Mouse (Mus musculus) megakaryocyte-erythroid progenitor cell, adult 5-6 weeks (primary cell): Measurements from ENCODE around the gene Itga9. TPM values are rescaled to one million over a fixed set of nuclear protein-coding genes. Genes with fewer than 3 reads are reported as not detected.
A peak's percentile ranks its signal among the peaks of the same experiment; 100 is the strongest.

Source experiments
- ATAC-seq: replicated peaks from 2 replicates; pipeline ENCODE4 v1.8.0; 2016; ENCODE audit warnings: mild to moderate bottlenecking, inconsistent platforms; ENCODE audit not compliant: severe bottlenecking, poor library complexity, low FRiP score, low TSS enrichment
- total RNA-seq, 2 experiments: library from RNA; stranded (forward) in 1 of 2; stranded (reverse) in 1 of 2; fragments of 200-1000, 215-1000 nt in 1 of 2; fragments of >200 nt in 1 of 2; fragmentation: Nextera tagmentation in 1 of 2; gene quantifications; 2 replicates each; pipeline ENCODE4 v1.2.3; 2014 to 2017

Gene Itga9
- total RNA-seq, 2 experiments from 2014 or later = 0.02 TPM; not detected in 1

DNA sequence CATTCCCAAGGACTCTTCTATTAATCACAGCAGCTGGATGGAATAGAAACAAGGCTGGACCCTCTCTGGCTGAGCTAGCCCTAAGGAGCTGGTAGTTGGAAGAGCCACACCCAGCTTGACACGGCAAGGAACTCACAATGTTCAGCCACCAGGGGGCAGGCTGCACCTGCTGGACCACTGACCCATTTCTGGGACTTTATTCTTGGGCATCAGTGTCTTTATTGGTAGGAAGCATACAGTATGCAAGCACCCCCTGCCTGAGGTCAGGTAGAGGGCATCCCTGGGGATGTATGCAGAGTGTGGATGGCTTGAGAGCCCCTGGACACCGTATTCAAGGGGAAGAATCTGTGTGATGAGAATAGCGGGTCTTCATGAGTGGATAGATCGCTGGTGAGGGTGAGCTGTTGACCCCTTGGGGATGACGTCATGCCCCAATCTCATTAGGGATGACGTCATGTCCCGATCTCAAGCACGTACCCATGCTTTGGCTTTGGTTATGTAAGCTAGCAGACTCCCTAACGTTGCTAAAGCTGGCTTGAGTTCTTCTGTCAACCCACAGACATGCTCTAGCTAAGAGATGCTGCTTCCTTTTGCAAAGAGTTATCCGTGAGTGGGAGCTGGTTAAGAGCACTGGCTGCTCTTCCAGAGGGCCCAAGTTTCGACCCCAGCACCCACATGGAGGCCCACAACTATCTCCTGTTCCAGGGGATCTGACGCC is 314.5 kb downstream of the Itga9 start:
- ATAC-seq = peak; percentile 56

DNA sequence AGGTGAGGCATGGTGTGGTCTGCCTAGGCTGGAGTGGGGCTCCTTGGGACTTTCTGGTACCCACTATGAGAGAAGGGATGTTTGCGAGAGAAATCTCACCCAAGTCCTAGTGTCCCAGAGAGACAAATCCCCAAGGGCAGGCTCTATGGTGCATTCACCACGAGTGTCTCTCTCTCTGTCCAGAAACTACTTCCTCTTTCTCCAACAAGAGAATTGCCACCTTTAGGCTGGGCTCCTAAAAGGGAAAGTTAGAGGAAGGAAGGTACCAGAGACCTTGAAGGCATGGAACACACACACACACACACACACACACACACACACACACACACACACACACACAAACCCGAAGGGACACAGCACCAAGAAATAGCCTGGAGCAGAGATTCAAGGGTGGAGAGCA is 315.4 kb downstream of the Itga9 start:
- no peak for ATAC-seq

DNA sequence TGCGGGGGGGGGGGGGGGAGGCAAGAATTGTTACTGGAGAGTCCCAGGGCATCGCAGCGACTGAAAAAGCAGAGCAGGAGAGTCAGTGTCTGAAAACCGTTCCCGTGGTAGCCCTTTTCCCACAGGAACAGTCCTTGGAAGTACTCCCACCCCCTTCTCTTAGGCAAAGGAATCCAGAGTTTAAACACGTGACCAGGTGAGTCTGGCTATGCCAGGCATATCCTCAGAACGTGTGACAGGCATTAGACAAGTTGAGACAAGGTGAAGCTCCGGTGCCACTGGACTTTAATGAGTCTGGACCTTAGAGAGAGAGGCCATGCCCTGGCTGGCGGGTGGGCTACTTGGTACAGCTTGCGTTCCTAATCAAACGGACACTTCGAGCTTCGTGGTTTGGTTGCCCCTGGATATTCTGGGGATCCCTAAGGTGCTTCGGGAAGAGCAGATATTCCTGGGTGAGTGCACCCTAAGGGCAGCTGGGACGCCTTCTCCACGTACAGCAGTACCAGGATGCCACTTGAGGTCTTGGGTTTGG is 318.1 kb downstream of the Itga9 start:
- ATAC-seq = no peak

DNA sequence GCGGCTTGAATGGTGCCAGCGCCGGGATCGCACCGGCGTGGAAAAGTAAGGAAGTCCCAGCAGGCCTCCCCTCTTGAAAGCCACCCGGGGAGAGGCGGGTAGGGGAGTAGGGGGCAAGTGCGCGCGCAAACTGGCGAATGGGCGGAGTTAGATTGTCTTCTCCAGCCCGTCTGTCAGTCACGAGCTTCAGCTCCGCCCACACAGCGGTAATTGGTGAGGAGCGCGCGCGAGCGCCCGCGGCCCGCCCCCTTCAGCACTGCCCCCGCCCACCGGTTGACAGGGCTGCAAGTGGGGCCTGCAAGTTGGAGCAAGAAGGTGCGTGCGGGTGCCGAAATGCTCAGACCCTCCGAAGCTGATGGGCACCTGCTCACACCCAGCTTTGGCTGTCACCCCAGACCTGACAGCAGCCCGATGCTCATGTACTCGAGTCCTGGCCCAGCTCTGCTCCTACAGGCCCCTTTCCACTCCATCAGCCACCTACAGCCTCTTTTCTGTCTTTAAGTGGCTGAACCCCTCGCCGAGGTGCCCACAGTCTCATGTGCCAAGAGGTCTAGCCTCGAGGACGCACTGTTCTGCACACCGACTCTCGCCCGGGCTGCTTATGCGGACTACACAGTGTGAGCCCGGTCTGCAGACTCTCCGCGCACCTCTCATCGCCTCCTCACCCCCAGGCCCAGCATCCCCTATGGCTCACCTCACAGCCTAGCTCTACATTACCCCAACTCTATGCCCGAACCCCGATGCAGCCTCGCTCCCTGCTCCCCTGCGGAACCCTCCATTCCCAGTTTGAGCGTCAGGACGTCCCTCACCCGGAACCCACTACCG is 319.0 kb downstream of the Itga9 start:
- peak; percentile 90 for ATAC-seq

DNA sequence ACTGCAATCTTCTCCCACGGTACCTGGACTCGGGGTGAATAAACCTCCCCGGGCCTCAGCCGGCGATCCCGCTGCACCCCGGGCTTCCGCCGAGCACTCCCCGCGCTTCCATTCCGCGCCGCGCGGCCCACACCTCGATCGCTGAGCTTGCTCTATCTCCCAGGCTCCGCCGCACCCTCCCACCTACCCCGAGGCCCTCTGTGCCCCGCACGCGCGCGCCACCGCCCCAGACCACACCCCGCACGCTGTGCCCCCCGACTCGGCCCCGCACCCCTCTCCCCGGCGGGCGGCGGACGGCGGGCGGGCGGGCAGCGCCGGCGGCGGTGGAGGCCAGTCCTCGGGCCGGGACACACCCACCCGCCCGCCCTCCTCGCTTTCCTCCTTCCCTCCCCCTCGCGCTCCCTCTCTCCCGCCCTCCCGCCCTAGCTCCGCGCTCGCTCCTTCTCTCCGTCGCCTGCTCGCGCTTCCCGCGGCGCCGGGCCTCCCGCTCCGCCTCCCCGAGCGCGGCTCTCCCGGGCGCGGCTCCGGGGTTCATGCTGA is 319.7 kb downstream of the Itga9 start, which contains the start of gene Ctdspl:
Gene Ctdspl, plus strand, starts transcription at position 343 of the 540 bp plus-strand sequence.
- peak; percentile 46; the same call in 1 of the 2 replicates for ATAC-seq

DNA sequence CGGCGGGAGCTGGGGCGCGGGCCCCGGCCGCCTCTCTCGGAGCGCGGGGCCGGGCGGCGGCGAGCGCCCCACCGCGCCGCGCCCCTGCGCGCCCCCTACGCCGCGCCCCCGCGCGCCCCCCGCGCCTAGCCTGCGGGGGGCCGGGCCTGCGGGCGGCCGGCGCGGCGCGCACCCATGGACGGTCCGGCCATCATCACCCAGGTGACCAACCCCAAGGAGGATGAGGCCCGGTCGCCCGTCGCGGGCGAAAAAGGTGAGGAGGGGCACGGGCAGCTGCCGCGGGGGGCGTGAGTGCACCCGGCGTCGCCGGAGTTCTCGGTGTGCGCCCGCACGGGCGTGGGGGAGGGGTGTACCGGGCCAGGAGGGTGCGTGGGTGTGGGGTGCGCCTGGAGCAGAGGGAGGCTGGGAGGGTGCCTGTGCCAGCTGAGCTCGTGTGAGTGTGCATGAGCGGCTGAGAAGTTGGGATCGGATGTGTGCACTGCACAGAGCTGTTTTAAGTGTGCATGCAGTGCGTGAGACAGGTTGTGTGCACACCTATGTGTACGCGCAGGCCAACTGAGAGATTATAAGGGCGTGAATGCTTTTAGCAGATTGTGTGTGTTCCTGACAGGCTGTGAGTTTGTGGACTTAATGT is 320.3 kb downstream of the Itga9 start:
- ATAC-seq = peak; percentile 11; the same call in 1 of the 2 replicates

DNA sequence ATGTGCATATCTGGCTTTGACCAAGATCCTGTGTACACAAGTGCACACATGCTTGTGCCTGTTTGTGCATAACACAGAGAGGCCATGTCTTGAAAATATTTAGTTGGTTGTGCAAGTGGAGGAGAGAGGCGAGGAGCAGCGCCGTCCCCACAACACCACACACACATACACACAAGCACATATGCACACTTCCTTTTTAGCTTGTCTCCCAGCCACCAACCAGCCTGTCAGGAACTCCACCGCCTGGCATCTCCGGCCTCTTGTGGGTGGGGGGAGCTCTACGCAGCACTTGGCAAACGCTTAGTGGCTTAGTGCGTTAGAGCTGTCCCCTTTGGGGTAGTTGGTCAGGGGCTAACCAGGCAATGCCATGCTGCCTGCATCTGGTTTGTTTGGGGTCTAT is 321.0 kb downstream of the Itga9 start:
- no peak for ATAC-seq

DNA sequence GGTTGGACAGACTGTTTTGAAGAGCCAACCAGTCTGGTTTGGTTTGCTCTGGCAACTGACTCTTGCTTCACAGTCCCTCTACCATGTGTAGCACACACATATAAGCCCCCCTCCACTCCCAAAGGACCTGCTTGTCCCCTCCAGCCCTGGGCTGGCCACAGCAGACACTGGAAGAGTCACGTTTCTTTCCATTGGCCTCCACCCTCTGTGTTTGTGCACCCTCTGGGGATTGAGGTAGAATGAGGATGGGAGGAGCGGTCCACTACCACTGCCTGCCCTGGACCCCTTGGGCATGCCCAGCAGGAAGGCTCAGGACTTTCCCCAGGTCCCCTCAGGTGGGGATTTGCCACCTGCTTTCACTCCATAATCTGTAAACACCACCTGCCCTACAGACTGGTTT is 321.5 kb downstream of the Itga9 start:
- ATAC-seq = no peak

DNA sequence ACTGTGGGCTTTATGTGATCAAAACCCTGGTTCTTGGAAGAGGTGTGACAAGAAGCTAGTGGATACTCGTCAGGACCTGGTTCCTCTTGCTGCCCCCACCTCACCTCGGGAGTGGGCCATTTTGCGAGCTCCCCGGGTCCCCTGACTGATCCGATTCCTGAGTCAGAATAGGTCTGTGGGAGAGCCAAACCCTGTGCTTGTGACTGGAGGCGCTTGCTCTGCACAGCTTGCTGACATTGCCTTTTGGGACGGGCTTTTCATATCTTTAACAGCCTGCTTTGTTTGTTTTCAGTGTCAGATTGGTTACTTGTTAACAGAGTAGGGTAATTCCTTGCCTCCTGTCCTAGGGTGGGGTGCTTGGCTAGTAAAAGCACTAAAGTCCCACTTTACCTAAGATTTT is 322.2 kb downstream of the Itga9 start:
- no peak for ATAC-seq

DNA sequence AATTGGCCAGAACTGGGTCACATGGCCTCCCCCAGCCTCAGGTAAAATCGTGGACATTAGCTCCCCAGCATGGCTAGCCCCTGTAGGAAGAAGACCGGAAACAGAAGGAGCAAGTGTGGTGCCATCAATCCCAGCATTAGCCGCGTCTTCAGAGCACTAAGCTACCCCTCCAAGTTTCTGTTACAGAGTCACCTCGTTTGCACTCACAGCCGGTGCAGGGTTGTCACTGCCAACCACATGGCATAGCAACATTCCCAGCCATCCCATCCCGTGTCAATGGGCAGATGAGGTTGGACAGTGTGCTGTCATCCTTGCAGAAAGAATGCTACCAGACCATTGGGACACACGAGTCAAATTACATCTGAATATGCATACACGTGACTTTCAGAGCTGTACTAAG is 324.1 kb downstream of the Itga9 start:
- no peak for ATAC-seq

DNA sequence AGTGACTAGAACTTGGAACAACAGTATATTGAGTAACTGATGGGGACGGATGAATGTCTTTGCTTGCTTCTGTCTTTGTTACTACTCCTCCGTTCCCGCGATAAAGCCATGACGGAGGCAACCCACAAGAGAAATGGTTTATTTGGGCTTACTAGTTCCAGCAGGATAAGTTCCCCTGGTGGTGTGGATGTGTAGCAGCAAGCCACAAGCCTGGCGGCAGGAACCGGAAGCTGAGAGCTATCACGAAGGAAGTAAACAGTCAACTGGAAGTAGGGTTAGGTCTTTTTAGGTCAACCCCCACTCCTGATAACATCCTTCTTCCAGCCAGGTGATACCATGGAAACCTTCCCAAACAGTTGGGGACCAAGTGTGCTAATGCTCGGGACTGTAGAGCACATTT is 327.3 kb downstream of the Itga9 start:
- no peak for ATAC-seq

DNA sequence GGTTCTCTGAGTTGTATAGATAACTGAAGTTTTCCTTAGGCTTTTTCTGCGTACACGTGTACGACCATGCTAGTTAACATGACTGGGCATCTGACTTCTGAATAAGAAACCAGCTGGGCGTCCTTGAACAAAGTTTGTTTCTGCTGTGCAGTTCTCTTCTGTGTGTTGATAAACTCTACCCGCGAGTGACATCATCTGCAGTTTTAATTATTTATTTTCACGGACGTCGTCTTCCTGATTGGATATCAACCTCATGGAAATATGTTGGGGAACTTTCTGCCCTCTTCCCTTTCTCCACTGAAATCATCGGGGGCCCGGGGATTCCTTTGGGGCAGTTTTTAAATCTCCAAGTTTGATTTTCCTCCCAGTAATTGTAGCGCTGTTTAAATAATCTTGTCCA is 327.8 kb downstream of the Itga9 start:
- ATAC-seq = no peak

DNA sequence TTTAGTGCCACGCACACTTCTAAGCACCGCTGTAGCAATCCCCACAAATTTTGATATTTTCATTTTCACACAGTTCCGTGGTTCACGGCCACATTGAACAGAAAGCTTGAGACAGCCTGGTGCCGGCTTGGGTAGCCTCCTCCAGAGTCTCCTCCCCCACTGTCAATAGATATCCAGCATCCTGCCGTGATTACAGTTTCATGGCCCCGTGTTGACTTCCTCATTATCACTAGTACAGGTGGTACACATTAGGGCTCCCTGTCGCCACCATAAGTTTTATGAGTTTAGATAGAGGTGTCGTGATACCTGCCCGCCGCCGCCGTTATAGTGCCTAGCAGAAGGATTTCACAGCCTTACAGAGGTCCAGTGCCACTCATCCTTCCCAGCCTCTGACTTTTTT is 328.6 kb downstream of the Itga9 start:
- no peak for ATAC-seq

DNA sequence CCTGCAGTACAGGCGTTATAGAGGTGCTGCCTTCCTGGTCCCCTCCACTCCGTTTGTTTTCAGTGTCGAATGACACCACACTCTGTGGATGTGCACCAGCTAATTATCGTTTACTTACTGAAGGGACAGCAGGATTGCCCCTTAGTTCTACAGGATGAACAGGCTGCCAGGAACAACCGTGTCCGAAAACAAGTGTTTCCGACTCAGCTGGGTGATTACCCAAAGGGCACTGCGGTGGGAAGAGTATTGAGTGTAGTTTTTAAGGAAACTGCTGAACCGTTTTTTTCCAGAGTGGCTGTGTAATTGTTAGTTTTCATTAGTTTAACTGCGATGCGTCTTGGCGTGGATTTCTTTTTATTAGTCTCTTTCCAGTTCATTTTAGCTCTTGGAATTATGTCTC is 329.6 kb downstream of the Itga9 start:
- ATAC-seq = no peak

DNA sequence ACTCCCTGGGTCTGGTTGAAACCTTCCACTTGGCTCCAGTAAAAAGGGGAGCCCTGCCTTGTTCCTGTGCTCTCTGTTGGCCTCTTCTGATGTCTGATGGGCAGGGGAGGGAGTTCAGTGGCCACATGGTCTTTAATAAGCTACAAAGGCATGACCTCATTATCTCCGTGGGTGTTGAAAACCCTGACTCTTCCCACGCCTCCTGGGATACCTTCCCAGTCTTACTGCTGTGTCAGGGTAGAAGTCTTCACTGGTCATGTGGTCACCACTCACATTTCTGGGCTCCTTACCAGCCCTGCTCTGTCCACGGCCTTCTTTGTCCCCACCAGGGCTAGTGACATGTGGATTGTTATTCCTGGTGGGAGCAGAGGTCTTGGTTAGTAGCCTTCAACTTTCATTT is 331.0 kb downstream of the Itga9 start:
- no peak for ATAC-seq

DNA sequence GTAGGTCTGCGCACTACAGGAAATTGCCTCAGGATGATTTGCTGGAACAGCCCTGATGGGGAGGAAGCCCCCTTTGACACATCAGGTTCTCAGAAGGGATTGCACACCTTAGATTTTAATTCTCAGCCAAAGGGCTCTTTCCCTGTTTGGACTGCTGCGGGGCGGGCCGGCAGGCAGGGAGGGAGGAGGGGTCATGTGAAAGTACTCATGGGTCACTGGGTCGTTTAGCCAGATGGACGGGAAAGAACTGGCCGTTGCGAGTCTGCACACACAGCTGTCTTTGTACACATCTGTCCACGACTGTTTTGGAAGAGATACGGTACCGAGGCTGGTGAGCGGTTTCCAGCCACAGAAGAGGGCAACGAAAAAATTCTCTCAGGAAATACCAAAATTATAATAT is 332.9 kb downstream of the Itga9 start:
- ATAC-seq = no peak

DNA sequence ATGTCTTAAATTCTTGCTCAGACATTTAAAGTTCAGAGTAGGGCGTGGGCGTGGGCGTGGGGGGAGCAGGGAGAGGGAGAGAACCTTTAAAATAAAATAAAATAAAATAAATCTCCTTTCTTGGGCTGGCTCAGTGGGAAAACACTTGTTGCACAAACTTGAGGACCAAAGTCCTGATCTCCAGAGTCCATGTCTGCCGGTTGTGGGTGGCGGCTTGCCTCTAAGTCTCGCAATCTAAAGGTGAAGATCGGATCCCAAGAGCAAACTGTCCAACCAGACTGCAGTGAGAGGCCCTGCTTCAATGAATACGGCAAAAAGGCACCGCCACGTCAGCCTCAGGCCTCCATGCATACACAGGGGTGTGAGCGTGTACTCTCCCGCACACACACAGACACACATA is 333.3 kb downstream of the Itga9 start:
- ATAC-seq = no peak

DNA sequence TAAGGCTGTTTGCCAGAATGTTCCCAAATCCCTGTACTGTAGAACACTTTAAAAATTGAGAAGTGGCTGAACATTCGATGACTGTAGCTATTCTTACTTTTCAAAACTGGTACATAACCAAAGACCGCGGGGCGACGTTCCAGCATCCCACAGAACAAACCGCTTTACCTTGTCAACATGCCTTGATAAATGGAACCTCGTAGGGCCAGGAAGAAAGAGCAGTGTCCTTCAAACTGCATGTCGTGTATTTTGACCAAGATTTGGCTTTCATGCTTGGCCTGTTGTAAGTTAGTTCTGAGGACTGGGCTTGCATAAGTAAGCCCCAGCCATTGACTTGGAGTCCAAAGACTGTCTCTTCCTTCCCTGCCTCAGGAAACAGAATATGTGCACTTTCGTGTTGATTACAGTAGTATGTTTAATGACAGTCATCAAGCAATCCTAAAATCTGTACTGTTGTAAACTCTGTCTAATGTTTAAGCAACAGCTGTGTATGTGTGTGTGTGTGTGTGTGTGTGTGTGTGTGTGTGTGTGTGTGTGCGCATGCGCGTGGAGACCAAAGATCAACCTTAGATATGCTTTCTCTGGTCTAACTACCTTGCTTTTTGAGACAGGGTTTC is 334.2 kb downstream of the Itga9 start:
- no peak for ATAC-seq

DNA sequence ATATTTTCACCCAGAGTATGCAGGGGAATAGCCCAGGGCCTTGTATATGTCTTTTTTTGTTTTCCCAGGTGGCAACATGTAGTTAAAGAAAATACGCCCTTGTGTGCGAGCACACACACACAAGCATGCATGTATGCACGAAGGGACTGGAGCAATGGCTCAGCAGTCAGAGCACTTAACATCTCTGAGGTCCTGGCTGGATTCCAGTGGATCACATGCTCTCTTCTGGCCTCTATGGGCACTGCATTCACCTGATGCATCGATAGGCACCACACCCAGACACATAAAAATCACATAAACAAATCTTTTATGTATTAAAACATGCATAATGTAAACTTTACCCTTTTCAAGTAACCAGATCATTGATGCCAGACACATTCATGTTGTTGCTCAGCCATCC is 335.5 kb downstream of the Itga9 start:
- ATAC-seq = no peak

DNA sequence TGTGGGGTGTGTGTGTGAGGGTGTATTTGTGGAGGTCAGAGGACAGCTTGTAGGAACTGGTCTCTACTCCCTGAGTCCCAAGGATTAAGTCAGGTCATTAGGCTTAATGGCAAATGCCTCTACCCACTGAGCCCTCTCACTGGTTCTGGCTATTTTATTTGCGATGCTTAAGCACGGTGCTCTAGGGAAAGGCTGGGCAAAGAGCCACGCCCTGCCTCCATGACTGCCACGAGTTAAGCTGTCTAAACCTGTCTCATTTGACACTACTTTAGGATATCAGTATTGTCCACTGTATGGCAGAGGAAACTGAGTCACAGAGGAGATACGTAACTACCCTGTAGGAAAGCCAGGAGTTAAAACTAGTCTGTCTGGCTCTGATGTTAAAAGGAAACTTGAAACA is 337.5 kb downstream of the Itga9 start:
- ATAC-seq = peak; percentile 69
